Mouse (Mus musculus) C2C12 (cell line): ENCODE measurements around the gene 1700028J19Rik. TPM values are rescaled to one million over a fixed set of nuclear protein-coding genes. Genes with fewer than 3 reads are reported as not detected.
"Not testable (repeated sequence)": the region's sequence is repeated elsewhere in the genome, so short reads cannot be mapped to it uniquely, and the experiment has no call there.

ENCODE experiments used
- H3K27me3 ChIP-seq: one replicate; pipeline ENCODE4 v1.6.1; 2011; ENCODE audit not compliant: control insufficient read depth, insufficient read depth, insufficient read length
- H3K36me3 ChIP-seq: one replicate; pipeline ENCODE4 v1.6.1; 2011; ENCODE audit not compliant: control insufficient read depth, insufficient read depth
- H3K4me3 ChIP-seq: one replicate; pipeline ENCODE4 v1.5.1; 2011; ENCODE audit warnings: mild to moderate bottlenecking, control low read depth; ENCODE audit not compliant: poor library complexity, insufficient read depth, severe bottlenecking
- H3K79me2 ChIP-seq: one replicate; pipeline ENCODE4 v1.6.1; 2011; ENCODE audit not compliant: control insufficient read depth, insufficient read depth
- H3K79me3 ChIP-seq: one replicate; pipeline ENCODE4 v1.6.1; 2011; ENCODE audit warnings: low read depth, control low read depth
- H3ac ChIP-seq: one replicate; pipeline ENCODE3; 2011; ENCODE audit warnings: low read depth; ENCODE audit not compliant: control insufficient read depth, insufficient read length
- CEBPB ChIP-seq: IDR thresholded peaks from one replicate; pipeline ENCODE4 v1.6.1; 2011; ENCODE audit warnings: low read depth, mild to moderate bottlenecking, control low read depth, moderate library complexity
- CTCF ChIP-seq: IDR thresholded peaks from one replicate; pipeline ENCODE4 v1.5.1; 2011; ENCODE audit not compliant: control insufficient read depth, insufficient read depth, insufficient read length
- FOSL1 ChIP-seq: IDR thresholded peaks from one replicate; pipeline ENCODE4 v1.8.0; 2011; ENCODE audit warnings: mild to moderate bottlenecking, low read length; ENCODE audit not compliant: poor library complexity, insufficient read depth, severe bottlenecking
- MAX ChIP-seq: IDR thresholded peaks from one replicate; pipeline ENCODE4 v1.6.1; 2011; ENCODE audit warnings: mild to moderate bottlenecking, control low read depth
- MYOD1 ChIP-seq: IDR thresholded peaks from one replicate; pipeline ENCODE4 v1.6.1; 2011; ENCODE audit warnings: low read depth; ENCODE audit not compliant: control insufficient read depth, insufficient read length
- MYOG ChIP-seq: IDR thresholded peaks from one replicate; pipeline ENCODE4 v1.6.1; 2011; ENCODE audit not compliant: control insufficient read depth, insufficient read length; ENCODE audit errors: extremely low read depth
- USF1 ChIP-seq: IDR thresholded peaks from one replicate; pipeline ENCODE4 v1.6.1; 2011; ENCODE audit warnings: low read depth, mild to moderate bottlenecking, control low read depth, moderate library complexity
- polyA plus RNA-seq: library from polyadenylated mRNA; unstranded; fragments of >200 nt; fragmentation: generic; extraction: Trizol; gene quantifications from one replicate; pipeline ENCODE4 v1.2.1, GENCODE M21; 2012; ENCODE audit warnings: missing spikeins

The 1700028J19Rik gene
- polyA plus RNA-seq, 1 experiment = 0.68 TPM

DNA sequence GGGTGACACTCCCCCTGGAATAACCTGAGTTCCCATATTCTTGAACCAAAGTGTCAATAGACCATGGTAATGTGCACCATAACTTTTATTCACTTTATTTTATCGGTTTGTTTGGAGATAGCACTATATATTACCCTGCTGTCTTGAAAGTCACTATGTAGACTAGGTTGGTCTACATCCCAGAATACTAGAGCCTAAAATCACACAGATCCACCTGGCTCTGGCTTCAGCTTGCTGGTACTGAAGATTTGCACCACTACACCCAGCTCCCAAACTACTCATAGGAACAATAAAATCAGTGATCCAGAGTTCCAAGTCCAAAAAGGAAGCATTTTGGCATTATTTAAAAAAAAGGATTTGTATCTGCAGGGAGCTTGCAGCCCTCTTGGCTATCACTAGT, 30.9 kb downstream of the 1700028J19Rik start, which contains the start of gene Klk1b5:
Klk1b5 (plus strand) TSS at position 301 of the 400 bp plus-strand sequence.
- no peak for TF ChIP-seq MYOG
- TF ChIP-seq USF1 = no peak
- TF ChIP-seq FOSL1 = no peak
- TF ChIP-seq CEBPB = no peak
- TF ChIP-seq MYOD1 = no peak
- TF ChIP-seq CTCF = no peak
- TF ChIP-seq MAX = no peak

DNA sequence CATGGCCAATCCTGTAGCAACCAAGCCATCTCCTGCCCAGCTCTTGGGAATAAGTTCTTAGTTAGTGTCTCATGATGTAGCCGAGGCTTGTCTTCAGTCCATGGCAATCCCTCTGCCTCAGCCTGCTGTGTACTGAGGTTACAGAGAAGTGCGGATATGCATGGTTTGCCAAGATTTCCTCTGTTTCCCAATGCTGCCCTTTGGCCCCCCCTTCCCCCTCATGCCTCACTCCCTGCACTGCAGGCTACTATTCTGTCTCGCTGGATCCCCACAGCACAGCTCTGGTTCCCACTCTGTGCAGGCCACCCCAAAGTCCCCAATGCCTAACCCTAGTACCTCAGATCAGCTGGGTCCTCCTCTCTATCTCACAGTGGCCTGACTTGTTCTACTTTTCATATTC, 38.2 kb downstream of the 1700028J19Rik start:
- no peak overlapping the region for H3K4me3 ChIP-seq
- H3ac ChIP-seq = no peak overlapping the region
- TF ChIP-seq CEBPB = no peak
- TF ChIP-seq MYOD1 = no peak
- TF ChIP-seq CTCF = no peak
- TF ChIP-seq MYOG = no peak
- no peak for TF ChIP-seq MAX
- no peak for TF ChIP-seq USF1
- no peak for TF ChIP-seq FOSL1
- H3K27me3 ChIP-seq = no peaks in the 10 kb centered on the region
- no peaks in the 10 kb centered on the region for H3K36me3 ChIP-seq
- H3K79me2 ChIP-seq = no peaks in the 10 kb centered on the region
- no peaks in the 10 kb centered on the region for H3K79me3 ChIP-seq

More for the DNA sequence above, 30.9 kb downstream of the 1700028J19Rik start, which contains the start of gene Klk1b5:
- no peaks in the 10 kb centered on the region for H3K36me3 ChIP-seq
- no peaks in the 10 kb centered on the region for H3K79me2 ChIP-seq
- H3ac ChIP-seq = no peak within 1 kb of the TSS
- H3K79me3 ChIP-seq = no peaks in the 10 kb centered on the region
- H3K4me3 ChIP-seq = no peak within 1 kb of the TSS
- no peaks in the 10 kb centered on the region for H3K27me3 ChIP-seq

DNA sequence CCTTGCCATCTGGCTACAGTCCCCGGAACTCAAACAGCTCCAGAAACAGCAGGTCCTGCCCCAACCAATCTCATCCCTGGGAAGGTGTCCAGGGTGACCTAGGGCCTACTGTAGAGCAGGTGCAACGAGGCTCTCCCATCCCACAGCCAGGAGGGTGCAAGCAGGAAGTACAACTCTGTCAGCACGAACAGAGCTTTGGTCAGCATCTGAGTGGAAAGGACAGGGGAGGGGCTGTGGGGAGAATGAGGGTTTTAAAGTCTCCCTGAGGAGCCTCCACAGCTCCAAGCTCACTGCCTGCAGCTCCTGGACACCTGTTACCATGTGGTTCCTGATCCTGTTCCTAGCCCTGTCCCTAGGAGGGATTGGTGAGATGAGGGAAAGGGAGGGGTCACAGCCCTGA, 39.4 kb downstream of the 1700028J19Rik start, which contains the start of gene Klk1b4:
Klk1b4 (plus strand) TSS at position 301 of the 400 bp plus-strand sequence.
- H3K36me3 ChIP-seq, H3K79me3 ChIP-seq, H3K27me3 ChIP-seq, H3K4me3 ChIP-seq, H3K79me2 ChIP-seq, H3ac ChIP-seq: not testable (repeated sequence)

DNA sequence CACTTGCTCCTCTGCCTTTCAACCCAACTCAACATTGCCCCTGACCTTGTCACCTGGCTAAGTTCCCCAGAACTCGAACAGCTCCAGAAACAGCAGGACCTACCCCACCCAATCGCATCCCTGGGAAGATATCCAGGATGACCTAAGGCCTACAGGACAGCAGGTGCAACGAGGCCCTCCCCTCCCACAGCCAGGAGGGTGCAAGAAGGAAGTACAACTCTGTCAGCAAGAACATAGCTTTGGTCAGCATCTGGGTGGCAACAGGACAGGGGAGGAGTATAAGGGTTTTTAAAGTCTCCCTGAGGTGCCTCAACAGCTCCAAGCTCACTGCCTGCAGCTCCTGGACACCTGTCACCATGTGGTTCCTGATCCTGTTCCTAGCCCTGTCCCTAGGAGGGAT, 48.6 kb downstream of the 1700028J19Rik start, which contains the start of gene Klk1b3:
Klk1b3 (plus strand) TSS at position 301 of the 400 bp plus-strand sequence.
- no peaks in the 10 kb centered on the region for H3K27me3 ChIP-seq
- H3K79me3 ChIP-seq = no peaks in the 10 kb centered on the region
- H3ac ChIP-seq = no peak within 1 kb of the TSS
- TF ChIP-seq MAX = no peak
- TF ChIP-seq CEBPB = no peak
- no peak for TF ChIP-seq USF1
- no peak for TF ChIP-seq MYOD1
- TF ChIP-seq CTCF = no peak
- TF ChIP-seq FOSL1 = no peak
- no peak for TF ChIP-seq MYOG
- H3K4me3 ChIP-seq = no peak within 1 kb of the TSS
- H3K79me2 ChIP-seq = no peaks in the 10 kb centered on the region
- no peaks in the 10 kb centered on the region for H3K36me3 ChIP-seq

DNA sequence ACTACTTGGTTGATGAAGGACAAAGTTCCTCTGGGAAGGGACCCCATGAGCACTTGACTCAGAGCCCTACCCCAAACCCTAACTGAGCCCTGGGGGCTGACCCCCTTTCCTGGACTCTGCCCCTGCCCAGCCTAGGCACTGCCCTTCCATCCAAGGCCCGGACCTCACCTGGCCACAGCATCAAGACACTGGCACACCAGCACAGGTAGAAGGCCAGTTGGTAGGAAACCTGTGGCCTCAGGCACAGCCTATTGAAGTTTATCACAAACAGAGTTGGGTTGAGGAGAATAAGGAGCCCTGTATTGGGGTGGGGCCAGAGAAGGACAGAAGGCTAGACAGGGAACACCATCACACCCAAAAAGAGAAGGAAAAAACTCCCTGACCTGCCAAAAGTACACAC, 53.0 kb downstream of the 1700028J19Rik start:
- not testable (repeated sequence) for H3K36me3 ChIP-seq, H3K27me3 ChIP-seq, H3K79me2 ChIP-seq, H3ac ChIP-seq, H3K79me3 ChIP-seq, H3K4me3 ChIP-seq

DNA sequence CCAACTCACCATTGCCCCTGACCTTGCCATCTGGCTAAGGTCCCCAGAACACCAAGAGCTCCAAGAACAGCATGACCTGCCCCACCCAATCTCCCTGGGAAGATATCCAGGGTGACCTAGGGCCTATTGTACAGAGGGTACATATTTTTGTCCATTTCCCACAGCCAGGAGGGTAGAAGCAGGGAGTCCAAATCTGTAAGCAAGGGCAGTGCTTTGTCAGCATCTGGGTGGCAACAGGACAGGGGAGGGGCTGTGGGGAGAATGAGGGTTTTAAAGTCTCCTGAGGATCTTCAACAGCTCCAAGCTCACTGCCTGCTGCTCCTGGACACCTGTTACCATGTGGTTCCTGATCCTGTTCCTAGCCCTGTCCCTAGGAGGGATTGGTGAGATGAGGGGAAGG, 58.6 kb downstream of the 1700028J19Rik start, which contains the start of gene Klk1b24:
Klk1b24 (plus strand) TSS at position 301 of the 400 bp plus-strand sequence.
- H3K36me3 ChIP-seq, H3K79me3 ChIP-seq, H3K4me3 ChIP-seq, H3ac ChIP-seq, H3K79me2 ChIP-seq, H3K27me3 ChIP-seq: not testable (repeated sequence)

DNA sequence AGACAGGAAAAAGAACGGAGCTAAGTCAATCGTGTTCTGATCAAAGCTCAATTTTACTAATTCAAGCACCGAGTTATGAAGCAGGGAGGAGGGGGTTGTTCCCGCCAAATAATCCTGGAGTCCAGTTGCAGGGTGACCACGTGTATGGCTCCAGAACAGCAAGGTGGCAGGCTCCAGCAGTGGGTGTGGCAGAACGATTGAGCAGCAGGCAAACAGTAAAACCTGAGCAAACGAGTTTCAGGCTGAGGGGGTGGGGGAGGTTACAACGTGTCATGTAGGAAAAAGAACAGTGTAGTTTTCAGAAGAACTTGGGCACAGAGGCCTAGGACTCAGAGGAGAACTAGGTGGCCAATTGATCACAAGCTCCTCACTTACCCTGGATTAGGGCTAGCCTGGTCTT, 60.0 kb downstream of the 1700028J19Rik start:
- H3K27me3 ChIP-seq, H3K36me3 ChIP-seq, H3K79me3 ChIP-seq, H3K79me2 ChIP-seq, H3ac ChIP-seq, H3K4me3 ChIP-seq: not testable (repeated sequence)

Other genes starting within 250 kb of the 1700028J19Rik start
- gene Klk1b26, start 234.5 kb downstream of the 1700028J19Rik start, polyA plus RNA-seq = not detected
- not detected for gene Klk1b27, start 194.4 kb downstream of the 1700028J19Rik start, polyA plus RNA-seq
- not detected for gene Klk1b21, start 144.4 kb downstream of the 1700028J19Rik start, polyA plus RNA-seq
- 0.19 TPM for gene Klk1b22, start 134.0 kb downstream of the 1700028J19Rik start, polyA plus RNA-seq
- not detected for gene Klk1b16, start 109.9 kb downstream of the 1700028J19Rik start, polyA plus RNA-seq
- gene Klk1b24, start 58.5 kb downstream of the 1700028J19Rik start, polyA plus RNA-seq = not detected
- gene Klk1b3, start 48.5 kb downstream of the 1700028J19Rik start, polyA plus RNA-seq = not detected
- not detected for gene Klk1b4, start 39.3 kb downstream of the 1700028J19Rik start, polyA plus RNA-seq
- gene Klk1b5, start 30.8 kb downstream of the 1700028J19Rik start, polyA plus RNA-seq = not detected
- not detected for gene Klk1, start 21.3 kb downstream of the 1700028J19Rik start, polyA plus RNA-seq
- 0.06 TPM for gene Gm36864, start 10.5 kb downstream of the 1700028J19Rik start, polyA plus RNA-seq
- 68.9 TPM for gene 2410002F23Rik, start within 50 bp of the 1700028J19Rik start, polyA plus RNA-seq
- gene Acp4, start 10.7 kb upstream of the 1700028J19Rik start, polyA plus RNA-seq = not detected
- gene Gm15517, start 14.8 kb upstream of the 1700028J19Rik start, polyA plus RNA-seq = not detected
- gene Clec11a, start 60.2 kb upstream of the 1700028J19Rik start, polyA plus RNA-seq = 0.30 TPM
- under 0.01 TPM for gene Shank1, start 63.6 kb upstream of the 1700028J19Rik start, polyA plus RNA-seq
- gene Syt3, start 137.4 kb upstream of the 1700028J19Rik start, polyA plus RNA-seq = not detected
- 0.11 TPM for gene 1700008O03Rik, start 139.1 kb upstream of the 1700028J19Rik start, polyA plus RNA-seq
- not detected for gene Lrrc4b, start 182.3 kb upstream of the 1700028J19Rik start, polyA plus RNA-seq
- not detected for gene Aspdh, start 218.7 kb upstream of the 1700028J19Rik start, polyA plus RNA-seq
- 77.5 TPM for gene Josd2, start 221.3 kb upstream of the 1700028J19Rik start, polyA plus RNA-seq
- gene Emc10, start 249.8 kb upstream of the 1700028J19Rik start, polyA plus RNA-seq = 93.5 TPM
- gene Fam71e1, start 249.9 kb upstream of the 1700028J19Rik start, polyA plus RNA-seq = 0.95 TPM